Mouse (Mus musculus) cortical plate, adult 2 months (tissue): ENCODE data around the gene Ubtd2.

Experiments used
- CTCF ChIP-seq: fragments of 200-500 bp; IDR thresholded peaks from 2 replicates; pipeline ENCODE4 v1.5.1; 2011; ENCODE audit warnings: mild to moderate bottlenecking, control low read depth, low read length; ENCODE audit not compliant: insufficient read depth; ENCODE audit errors: extremely low read depth
- POLR2A ChIP-seq: fragments of 200-500 bp; IDR thresholded peaks from 2 replicates; pipeline ENCODE4 v1.6.1; 2011; ENCODE audit warnings: mild to moderate bottlenecking, low read length, control low read depth; ENCODE audit not compliant: insufficient read depth; ENCODE audit errors: extremely low read depth

DNA sequence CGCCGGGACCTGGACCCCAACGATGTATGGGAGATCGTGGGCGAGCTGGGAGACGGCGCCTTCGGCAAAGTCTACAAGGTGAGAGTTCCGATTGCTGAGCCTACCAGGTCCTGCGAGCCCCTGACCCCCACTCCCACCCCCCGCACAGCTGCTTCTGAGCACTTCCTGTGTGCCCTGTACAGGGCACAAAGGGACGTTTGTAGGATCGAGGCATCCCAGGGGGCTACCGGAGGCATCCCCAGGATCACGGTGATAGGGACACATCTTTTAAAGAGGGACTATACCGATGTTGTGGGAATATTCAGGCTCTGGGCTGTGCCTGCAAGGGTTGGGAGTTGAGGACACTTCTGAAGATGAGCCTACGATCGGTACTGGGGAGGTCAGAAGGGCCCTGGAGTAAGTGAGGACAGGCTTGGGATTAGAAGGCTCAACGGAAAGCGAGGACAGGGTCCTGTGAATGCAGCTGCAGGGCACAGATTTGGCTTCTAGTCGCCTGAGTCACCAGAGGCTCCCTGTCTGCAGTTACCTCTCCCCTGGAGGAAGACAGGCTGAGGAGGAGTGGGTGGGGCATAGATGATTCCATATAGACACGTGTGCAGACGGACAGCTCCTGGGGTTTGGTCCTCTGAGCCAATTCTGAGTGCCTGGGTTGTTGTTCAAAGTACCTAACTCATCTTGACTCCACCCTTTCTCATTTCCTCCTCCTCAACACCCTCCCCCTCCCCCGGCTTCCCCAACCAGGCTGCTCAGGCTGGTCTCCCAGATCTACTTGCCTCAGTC, 78.5 kb downstream of the Ubtd2 start:
- TF ChIP-seq POLR2A (peak; percentile 57; the same call in 1 of the 2 replicates), CTCF (no peak)
